Mouse (Mus musculus) adrenal gland, adult 8-10 months (tissue): ENCODE data around the gene Gmfg. TPM values are rescaled to one million over a fixed set of nuclear protein-coding genes. Genes with fewer than 3 reads are reported as not detected.
A peak's percentile ranks its signal among the peaks of the same experiment; 100 is the strongest.

Experiments
- DNase-seq: peaks from one replicate; pipeline ENCODE4 v3.0.0; 2022
- total RNA-seq, 4 experiments: library from RNA; stranded (reverse); gene quantifications; 2 replicates each; pipeline ENCODE4 v1.2.4; 2022

The Gmfg gene
- total RNA-seq, 4 experiments from 2014 or later = 7.5 to 13.5 (median 11.3) TPM

DNA sequence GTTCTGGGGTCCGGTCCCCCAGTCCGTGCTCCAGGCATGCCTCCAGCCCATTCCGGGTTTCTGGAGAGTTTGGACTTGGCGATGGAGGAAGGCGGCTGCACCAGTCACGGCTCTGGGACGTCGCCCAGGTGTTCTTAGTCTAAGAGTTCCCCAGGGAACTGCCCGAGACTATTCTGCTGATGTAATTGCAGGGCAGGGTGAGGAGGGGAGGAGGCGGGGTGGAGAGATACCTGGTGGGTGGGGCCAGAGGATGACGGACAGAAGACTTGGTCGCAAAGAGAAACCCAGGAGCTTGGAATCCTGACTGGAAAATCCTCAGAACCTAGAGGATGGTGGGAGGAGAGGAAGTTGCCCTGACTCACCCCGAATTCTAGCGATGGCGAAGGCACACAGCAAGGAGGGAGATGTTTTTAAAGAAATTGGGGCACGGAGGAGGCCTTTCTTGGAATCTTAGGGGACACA is 50.8 kb downstream of the Gmfg start:
- DNase-seq = no peak

DNA sequence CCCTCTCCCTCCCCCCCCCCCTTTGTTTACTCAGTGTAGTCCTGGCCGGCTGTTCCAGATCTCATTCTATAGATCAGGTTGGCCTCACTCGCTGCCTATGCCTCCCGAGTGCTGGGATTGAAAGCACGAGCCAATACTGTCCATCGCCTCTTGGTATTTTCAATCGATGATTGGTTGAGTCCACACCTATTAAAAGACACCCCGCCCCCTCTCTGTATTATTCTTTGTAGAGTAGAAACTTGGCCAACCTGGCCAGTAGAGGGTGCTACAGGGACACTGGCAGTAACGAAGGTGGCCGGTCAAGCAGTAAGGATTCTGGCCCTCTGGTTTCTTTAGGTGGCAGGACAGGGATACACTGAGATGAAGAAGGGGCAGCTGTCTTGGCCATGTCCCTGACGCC is 53.2 kb downstream of the Gmfg start:
- DNase-seq = peak; percentile 47

- no peak for DNase-seq
Observed at GRCm38 (mm10) chr7:28490903-28491302, 53.7 kb downstream of the Gmfg start.

DNA sequence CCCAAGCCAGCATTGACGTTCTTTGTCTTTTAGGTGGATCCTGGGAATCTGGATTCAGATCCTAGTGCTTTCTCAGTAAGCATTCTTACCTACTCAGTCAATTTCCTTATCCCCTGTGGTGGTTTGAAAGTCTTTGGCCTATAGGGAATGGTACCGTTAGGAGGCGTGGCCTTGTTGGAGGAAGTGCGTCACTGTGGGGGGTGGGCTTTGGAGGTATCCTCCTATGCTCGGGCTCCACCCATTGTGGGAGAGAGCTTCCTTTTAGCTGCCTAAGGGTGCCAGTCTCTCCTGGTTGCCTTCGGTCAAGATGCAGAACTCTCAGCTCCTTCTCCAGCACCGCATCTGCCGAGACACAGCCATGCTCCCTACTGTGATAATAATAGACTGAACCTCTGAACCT is 55.1 kb downstream of the Gmfg start:
- no peak for DNase-seq

DNA sequence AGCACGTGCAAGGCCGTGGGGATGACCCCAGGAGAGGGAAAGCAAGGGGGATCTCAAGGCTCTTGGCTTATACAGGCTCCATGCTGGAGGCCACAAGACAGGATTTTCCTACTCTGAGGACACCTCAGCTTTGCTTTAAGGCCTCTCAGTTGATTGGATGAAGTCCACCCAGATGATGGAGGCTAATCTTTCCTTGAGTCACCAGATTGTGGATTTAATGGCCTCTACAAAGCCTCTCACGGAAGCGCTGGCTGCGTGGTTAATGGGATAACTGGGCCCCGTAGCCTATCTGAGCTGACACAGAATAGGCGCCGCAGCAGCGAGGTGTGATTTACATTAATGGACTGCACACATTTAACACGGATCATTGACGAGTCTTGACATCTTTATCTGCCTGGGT is 58.2 kb downstream of the Gmfg start:
- no peak for DNase-seq

Other genes with a start within 250 kb of the Gmfg start
- 10 to 100 TPM; 22.6 to 28.2 (median 24.6) TPM for gene Eid2, start 169.6 kb upstream of the Gmfg start, total RNA-seq
- 10 to 100 TPM; 17.2 to 19.9 (median 18.7) TPM for gene Eid2b, start 159.7 kb upstream of the Gmfg start, total RNA-seq
- under 1 TPM in 1 of 4 experiments, not detected in 3; 0.28 TPM for gene Selenov, start 146.3 kb upstream of the Gmfg start, total RNA-seq
- gene Dll3, start 135.2 kb upstream of the Gmfg start, total RNA-seq = under 1 TPM; 0.14 to 0.62 (median 0.40) TPM
- 10 to 100 TPM; 68.5 to 83.7 (median 71.2) TPM for gene Timm50, start 125.4 kb upstream of the Gmfg start, total RNA-seq
- 100 to 1,000 TPM; 135 to 251 (median 169) TPM for gene Supt5, start 98.7 kb upstream of the Gmfg start, total RNA-seq
- 1,000 to 10,000 TPM in 3 of 4 experiments, 100 to 1,000 TPM in 1; 948 to 1,196 (median 1,106) TPM for gene Rps16, start 86.8 kb upstream of the Gmfg start, total RNA-seq
- 10 to 100 TPM; 13.6 to 28.9 (median 20.9) TPM for gene Plekhg2, start 64.8 kb upstream of the Gmfg start, total RNA-seq
- 10 to 100 TPM; 12.8 to 33.6 (median 21.5) TPM for gene Zfp36, start 57.2 kb upstream of the Gmfg start, total RNA-seq
- 10 to 100 TPM; 24.5 to 44.1 (median 29.5) TPM for gene Med29, start 44.7 kb upstream of the Gmfg start, total RNA-seq
- gene Paf1, start 44.5 kb upstream of the Gmfg start, total RNA-seq = 100 to 1,000 TPM in 1 of 4 experiments, 10 to 100 TPM in 3; 61.6 to 102 (median 87.9) TPM
- gene Lrfn1, start 14.5 kb downstream of the Gmfg start, total RNA-seq = 10 to 100 TPM; 19.3 to 27.7 (median 24.5) TPM
- under 1 TPM in 1 of 4 experiments, not detected in 3; 0.46 TPM for gene Ifnl2, start 73.0 kb downstream of the Gmfg start, total RNA-seq
- not detected for gene Ifnl3, start 85.4 kb downstream of the Gmfg start, total RNA-seq
- gene Sycn, start 103.4 kb downstream of the Gmfg start, total RNA-seq = not detected
- gene Nccrp1, start 109.8 kb downstream of the Gmfg start, total RNA-seq = not detected
- gene Samd4b, start 160.7 kb downstream of the Gmfg start, total RNA-seq = 10 to 100 TPM; 62.4 to 83.9 (median 73.4) TPM
- 10 to 100 TPM; 28.5 to 37.2 (median 34.0) TPM for gene Pak4, start 160.7 kb downstream of the Gmfg start, total RNA-seq
- gene Acp7, start 193.9 kb downstream of the Gmfg start, total RNA-seq = not detected